Mouse (Mus musculus) neural tube, embryonic 10.5 days (tissue): ENCODE measurements around the gene Clk3.

Source experiments
- DNase-seq: peaks from one replicate; pipeline ENCODE4 v3.0.0-alpha.2; 2017; ENCODE audit warnings: low spot score; ENCODE audit errors: extremely low spot score

Clk3 gene

GRCm38 (mm10) chr9:57765364-57766351 lies at the start of gene Clk3:
Gene Clk3 (minus strand): TSS chr9:57765860.
- DNase-seq: no peak

GRCm38 (mm10) chr9:57814866-57815265 lies 49.2 kb upstream of the Clk3 start:
- no peak for DNase-seq

DNA sequence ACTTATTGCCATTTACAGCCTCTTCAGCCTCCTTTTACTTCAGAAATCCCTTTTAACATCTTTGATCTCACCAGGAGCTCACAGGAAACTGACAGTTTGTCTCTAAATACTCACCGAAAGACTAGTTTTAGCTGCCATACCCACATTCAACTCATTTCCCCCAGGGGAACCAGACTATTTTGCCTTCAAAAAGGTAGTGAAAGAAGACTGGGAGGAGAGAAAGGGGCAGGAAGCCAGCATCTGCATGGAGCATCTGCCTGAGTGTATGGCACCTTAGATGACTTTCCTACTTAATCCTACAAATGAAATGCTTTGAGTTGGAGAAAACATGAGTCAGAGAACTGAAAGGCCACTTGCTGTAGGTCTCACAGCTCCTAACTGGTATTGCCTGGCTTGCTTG lies 48.4 kb upstream of the Clk3 start:
- DNase-seq: no peak

GRCm38 (mm10) chr9:57811793-57812733 lies 46.4 kb upstream of the Clk3 start:
- no peak for DNase-seq

DNA sequence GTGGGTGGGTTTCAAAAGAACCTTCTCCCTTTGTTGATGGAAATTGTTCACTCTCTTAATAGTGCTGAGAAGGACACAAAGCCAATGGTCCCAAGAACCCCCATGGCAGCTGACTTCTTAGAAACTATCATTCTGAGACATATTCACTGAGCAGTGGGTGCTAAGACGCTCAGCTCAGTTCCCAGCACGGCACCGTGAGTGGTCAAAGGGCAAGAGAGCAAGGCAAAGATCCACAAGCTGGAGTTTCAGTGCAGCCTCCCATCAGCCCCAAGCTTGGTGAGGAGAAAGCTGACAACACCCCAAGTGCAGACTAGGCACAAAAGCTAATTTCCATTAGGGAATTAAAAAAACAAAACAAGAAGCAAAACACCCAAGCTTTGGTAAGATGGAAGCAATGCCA lies 45.0 kb upstream of the Clk3 start:
- DNase-seq: no peak

- DNase-seq: no peak
These were observed 43.2 kb upstream of the Clk3 start for GRCm38 (mm10) chr9:57808771-57809310.

GRCm38 (mm10) chr9:57807174-57807651 lies 41.6 kb upstream of the Clk3 start:
- DNase-seq: no peak

DNA sequence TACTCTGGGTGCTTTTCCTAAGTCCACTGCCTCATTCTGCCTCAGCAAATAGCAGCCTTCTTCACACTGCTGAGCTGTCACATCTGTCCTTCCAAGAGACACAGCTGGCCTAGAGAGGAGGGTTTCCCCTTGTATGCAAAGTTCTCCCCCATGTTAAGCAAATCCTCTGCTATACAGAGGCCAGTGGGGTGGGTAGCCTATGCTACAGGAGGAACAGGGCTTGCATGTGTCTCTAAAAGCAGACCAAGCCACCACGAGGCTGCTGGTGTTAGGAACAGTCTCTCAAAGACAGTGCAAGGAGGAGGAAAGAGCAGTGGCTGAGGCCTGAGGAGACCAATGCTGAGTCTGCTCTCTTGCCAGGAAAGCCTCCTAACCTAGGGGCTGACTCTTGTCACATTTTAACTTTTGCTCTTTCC lies 40.4 kb upstream of the Clk3 start:
- DNase-seq: no peak

- no peak for DNase-seq
These were observed 39.6 kb upstream of the Clk3 start for GRCm38 (mm10) chr9:57805087-57805737.

DNA sequence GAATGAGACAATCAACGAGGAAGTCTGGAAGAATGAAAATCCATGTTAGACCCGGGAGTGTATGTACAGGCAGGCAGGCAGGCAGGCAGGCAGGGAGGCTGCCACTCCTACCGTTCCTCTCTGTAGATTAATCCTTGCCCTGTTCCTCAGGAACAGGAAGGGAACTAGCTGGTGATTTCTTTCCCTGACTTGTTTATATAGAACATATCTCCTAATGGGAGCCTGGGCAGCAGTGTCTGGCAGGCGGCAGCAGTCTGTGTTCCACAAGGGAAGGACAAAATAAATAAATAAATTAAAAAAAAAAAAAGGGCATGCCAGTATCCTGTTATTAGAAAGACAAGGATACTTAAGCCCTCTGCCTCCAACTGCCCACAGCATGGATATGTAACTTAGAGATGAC lies 38.2 kb upstream of the Clk3 start:
- no peak for DNase-seq

GRCm38 (mm10) chr9:57803047-57803446 lies 37.4 kb upstream of the Clk3 start:
- no peak for DNase-seq

DNA sequence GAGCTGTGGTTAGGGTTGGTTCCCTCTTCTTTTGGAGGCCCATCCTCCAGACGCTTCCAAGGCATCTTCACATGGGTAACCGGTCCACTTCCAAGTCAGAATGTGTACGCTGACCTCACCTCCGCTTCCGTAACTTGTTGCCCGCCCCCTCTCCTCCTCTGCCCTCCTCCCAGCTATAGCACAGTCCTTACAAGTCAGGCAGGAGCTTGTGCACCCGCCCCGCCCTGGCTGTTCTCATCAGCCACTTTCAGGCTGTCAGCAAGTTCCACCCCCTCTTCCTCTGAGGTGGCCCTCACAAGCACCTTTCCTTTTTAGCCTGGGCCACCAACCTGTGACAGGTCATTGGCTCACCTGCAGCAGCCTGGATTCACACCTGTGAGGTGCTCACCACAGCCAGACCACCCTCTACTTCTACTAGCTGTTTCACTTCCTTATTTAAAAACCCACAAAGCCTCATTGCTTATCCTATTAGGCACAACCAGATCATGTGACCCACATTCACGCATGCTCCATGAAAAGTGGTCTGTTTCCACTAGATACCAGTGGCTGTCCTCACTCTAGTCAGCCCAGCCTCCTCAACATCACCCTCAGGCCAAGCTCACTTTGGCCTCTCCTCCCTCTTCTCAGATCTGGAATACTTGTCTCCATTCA lies 34.8 kb upstream of the Clk3 start:
- no peak for DNase-seq

DNA sequence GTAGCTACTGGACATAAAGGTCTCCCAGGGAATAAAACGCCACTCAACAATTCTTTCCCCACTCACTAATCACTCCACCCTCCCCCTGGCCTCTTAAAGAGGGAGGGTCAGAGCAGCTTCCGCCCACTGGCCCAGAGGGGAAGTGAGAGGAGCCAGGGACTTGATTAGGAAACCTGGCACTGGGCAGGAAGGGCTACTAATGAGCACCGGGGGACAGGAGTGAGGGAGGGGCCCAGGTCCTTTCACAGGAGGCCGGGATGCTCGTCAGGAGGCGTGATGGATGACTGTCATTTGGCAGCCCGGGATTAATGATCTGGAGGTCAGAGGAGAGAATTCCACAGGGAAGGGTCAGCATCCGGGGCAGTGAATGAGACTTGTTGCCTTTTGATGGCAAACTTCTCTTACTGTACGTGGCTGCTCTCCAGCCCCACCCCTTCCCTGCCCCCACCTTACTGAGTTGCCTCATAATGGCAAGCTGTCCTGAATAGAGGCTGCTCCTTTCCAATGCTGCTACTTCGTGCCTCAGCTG lies 33.1 kb upstream of the Clk3 start:
- DNase-seq: peak; percentile 81

GRCm38 (mm10) chr9:57797456-57797855 lies 31.8 kb upstream of the Clk3 start:
- no peak for DNase-seq

DNA sequence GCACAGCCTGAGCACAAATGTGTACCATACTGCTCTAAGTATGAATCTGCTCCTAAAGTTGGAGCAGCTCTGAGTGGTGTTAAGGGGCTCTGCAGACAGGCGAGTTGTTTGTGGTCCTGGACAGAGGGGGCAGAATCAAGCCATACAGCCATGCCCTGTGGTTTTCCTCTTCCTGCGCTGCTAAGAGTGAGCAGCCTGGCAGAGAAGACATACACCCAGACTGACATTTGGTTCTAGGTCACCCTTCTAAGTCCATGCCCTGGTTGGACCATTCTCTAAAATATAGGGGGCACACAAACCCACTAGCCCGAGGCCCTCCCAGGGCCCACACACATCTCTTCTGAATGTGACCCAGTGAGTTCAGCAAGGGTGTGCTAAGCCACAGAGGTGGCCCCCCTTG lies 24.1 kb upstream of the Clk3 start:
- DNase-seq: no peak

DNA sequence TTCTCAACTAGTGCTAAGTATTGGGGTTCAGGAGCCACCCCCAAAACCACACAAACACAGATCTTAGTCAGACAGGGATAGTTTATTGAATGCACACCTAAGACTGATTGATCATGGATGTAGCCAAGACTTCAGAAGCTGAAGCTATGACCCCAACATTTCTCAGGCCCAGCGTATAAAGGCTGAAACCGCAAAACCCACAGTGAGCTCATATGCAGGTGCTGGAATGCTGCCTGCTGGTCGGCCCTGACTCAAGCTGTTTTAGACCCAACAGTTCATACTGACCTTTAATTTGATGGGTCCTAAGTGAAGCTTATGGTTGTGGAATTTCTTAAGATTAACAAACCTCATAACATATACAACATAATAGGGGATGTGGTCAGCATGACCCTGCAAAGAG lies 17.0 kb upstream of the Clk3 start:
- DNase-seq: no peak

DNA sequence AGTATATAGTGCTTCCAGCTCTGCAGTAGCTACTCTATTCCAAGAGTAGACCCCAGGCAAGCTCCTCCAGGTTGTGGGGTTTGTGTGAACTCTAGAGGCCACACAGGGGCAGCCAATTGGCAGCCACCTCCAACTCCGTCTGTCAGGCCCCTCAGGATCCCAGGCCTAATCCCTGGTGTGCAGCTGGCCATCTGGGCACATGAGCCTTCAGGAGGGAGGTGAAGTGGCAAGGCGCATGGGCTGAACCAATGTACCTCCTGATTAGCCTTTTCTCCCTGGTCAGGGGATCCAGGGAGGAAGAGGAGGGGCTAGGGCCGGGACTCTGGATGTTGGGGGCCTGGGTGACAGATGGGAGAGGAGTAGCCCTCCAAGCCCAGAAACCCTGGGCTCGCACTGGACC lies 10.1 kb upstream of the Clk3 start:
- DNase-seq: no peak

- DNase-seq: no peak
These were observed 9.4 kb upstream of the Clk3 start for GRCm38 (mm10) chr9:57775026-57775425.

DNA sequence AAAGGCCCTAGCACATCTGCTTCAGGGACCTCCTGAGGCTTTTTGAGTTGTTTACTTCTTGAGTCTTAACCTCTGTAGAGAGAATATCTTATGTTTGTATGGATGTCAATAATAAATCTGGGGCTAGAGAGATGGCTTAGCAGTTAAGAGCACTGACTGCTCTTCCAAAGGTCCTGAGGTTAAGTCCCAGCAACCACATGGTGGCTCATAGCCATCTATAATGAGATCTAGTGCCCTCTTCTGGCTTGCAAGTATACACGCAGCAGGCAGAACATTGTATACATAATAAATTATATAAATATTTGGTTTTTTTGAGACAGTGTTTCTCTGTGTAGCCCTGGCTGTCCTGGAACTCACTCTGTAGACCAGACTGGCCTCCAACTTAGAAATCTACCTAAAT lies 8.5 kb upstream of the Clk3 start:
- DNase-seq: no peak

GRCm38 (mm10) chr9:57773754-57774153 lies 8.1 kb upstream of the Clk3 start:
- DNase-seq: no peak
